Mouse (Mus musculus): ENCODE measurements around the gene Pias1. TPM values are rescaled to one million over a fixed set of nuclear protein-coding genes. Genes with fewer than 3 reads are reported as not detected.
"Not testable (repeated sequence)": the region's sequence is repeated elsewhere in the genome, so short reads cannot be mapped to it uniquely, and the experiment has no call there.

The Pias1 gene
- polyA plus RNA-seq, 1 experiment from 2014 or later: 62.5 TPM

DNA sequence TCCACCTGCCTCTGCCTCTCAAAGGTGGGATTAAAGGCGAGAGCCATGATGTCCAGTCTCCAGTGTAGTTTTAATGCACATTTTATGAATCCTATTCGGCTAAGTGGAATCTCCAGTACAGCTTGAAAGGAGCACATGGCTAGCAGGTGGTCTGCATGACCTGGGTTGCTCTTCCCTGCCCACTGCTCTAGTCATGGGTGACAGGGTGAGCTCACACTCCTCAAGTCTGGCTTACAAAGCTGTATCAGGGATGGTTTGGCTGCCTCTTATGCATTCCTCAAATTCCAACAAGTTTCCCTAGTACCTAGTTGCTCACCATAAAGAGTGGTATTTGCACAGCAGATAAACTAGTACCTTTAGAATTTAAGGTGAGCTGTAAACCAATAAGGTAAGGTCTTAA is 109.9 kb downstream of the Pias1 start:
- 0 out of 2 replicates have a peak, but pooled peaks cover 10% of the 10 kb centered on the region for H3K4me1 ChIP-seq
- H3K9ac ChIP-seq: no peak overlapping the region
- WGBS: 80% methylated on average over 2 of the region's 2 CpGs
- H3K9me3 ChIP-seq (replicated peaks): no peaks in the 10 kb centered on the region
- H3K36me3 ChIP-seq: peaks cover 28% of the 10 kb centered on the region
- H3K27me3 ChIP-seq: no peaks in the 10 kb centered on the region
- H3K27ac ChIP-seq: no peak overlapping the region
- no peak overlapping the region for H3K4me3 ChIP-seq (replicated peaks)
- no peak for ATAC-seq (replicated peaks; ENCODE audit: low FRiP score)
- H3K4me2 ChIP-seq: no peak overlapping the region

DNA sequence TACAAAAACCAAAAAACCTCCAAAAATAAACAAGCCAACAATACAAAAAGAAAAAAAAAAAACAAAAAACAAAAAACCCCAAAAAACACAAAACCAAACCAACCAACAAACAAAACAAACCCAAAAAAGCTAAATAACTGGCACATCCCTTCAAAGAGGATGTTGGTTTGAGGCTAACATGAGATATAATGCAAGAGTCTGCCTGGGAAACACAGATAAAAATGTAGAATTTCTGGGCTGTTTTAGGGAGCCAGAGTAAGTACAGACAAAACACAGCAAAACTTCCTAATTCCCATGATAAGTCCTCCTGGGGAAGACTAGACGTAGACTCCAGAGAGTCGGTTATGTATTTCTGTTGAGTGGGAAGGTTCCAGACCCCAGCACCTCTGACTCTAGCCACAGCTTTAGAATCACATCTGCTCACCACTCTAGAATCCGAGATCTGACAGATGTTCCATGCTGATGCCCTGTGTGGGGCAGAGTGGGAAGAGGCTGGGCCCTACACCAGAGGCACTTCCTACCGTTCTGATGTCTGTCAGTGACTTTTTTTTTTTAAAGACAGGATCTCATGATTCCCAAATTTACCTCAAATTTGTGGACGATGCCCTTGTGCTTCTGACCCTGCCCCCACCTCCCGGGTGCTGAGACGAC is 110.6 kb downstream of the Pias1 start:
- no peak overlapping the region for H3K4me2 ChIP-seq
- no peak for ATAC-seq (replicated peaks; ENCODE audit: low FRiP score)
- WGBS: 76% methylated on average over 7 of the region's 7 CpGs

DNA sequence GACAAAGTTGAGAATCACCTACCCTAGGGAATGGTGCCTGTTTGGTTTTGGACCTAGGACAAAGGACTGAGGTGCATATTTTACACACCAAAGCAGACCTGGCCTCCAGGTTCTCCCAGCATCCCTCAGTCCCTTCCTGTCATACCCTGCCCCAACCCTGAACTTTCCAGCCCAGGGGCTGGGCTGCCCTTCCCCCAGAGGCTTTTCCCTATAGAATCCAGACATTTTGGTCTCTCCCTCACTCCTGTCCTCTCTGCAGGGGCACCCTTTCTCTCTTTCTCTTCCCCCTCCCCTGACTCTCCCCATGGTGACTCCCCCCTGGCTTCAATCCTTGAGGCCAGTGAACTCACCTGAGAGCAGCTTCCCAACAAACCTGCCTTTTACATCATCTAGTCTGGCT is 117.0 kb downstream of the Pias1 start:
- no peak overlapping the region for H3K27ac ChIP-seq
- H3K27me3 ChIP-seq: no peaks in the 10 kb centered on the region
- no peaks in the 10 kb centered on the region for H3K9me3 ChIP-seq (replicated peaks)
- 0 out of 2 replicates have a peak, but pooled peaks cover 10% of the 10 kb centered on the region for H3K4me1 ChIP-seq
- H3K4me3 ChIP-seq (replicated peaks): no peak overlapping the region
- no peak for ATAC-seq (replicated peaks; ENCODE audit: low FRiP score)
- no peak overlapping the region for H3K9ac ChIP-seq
- no peaks in the 10 kb centered on the region for H3K36me3 ChIP-seq
- no peak overlapping the region for H3K4me2 ChIP-seq

More for the DNA sequence above, 110.6 kb downstream of the Pias1 start:
- Histone ChIP-seq H3K27me3 (no peaks in the 10 kb centered on the region), H3K9ac (no peak overlapping the region), H3K4me3 (replicated peaks) (no peak overlapping the region), H3K4me1 (0 out of 2 replicates have a peak, but pooled peaks cover 10% of the 10 kb centered on the region), H3K27ac (no peak overlapping the region), H3K36me3 (peaks cover 22% of the 10 kb centered on the region), H3K9me3 (replicated peaks) (no peaks in the 10 kb centered on the region)

DNA sequence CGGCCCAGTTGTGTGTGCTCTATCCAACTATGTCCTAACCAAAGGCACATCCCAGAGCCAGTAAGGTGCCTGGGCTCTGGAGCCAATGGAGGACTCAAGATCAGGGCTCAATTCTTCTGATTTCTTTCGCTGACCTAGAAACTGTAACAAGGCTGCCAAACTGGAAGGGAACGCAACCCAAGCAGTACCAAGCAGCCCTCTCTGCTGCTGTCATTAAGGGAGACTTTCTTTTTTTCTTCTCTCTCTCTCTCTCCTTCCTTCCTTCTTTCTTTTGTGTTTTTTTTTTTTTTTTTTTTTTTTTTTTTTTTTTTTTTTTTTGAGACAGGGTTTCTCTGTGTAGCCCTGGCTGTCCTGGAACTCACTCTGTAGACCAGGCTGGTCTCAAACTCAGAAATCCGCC is 118.5 kb downstream of the Pias1 start:
- H3K4me1 ChIP-seq: not testable (repeated sequence)

DNA sequence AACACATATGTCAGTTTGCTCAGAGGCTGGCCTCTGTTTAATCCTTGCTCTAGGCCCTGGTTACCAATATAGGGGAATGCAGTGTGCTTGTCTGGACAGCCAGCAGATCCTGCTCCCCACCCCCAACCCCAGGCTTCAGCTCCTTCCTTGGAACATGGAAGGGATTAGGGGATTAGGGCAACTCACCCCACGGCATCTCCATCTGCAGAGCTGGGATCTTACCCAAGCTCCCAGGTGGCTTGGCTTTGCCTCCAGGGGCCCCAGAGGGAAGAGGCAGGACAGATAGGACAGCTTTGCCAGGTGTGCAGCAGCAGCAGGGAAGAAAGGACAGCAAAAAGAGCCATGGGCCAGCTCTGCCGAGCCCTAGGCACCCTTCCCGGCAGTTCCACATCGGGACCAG is 126.9 kb downstream of the Pias1 start:
- Histone ChIP-seq H3K27ac (no peak overlapping the region), H3K36me3 (no peaks in the 10 kb centered on the region), H3K27me3 (no peaks in the 10 kb centered on the region), H3K9me3 (replicated peaks) (no peaks in the 10 kb centered on the region), H3K4me1 (peaks cover 48% of the 10 kb centered on the region), H3K4me2 (no peak overlapping the region), H3K4me3 (replicated peaks) (no peak overlapping the region), H3K9ac (no peak overlapping the region)
- ATAC-seq (replicated peaks; ENCODE audit: low FRiP score): no peak
- WGBS: 74% methylated on average over 4 of the region's 4 CpGs

More for the DNA sequence above, 118.5 kb downstream of the Pias1 start:
- not testable (repeated sequence) for H3K27ac ChIP-seq; ATAC-seq (replicated peaks; ENCODE audit: low FRiP score); H3K36me3 ChIP-seq; H3K4me3 ChIP-seq (replicated peaks); H3K27me3 ChIP-seq; H3K9ac ChIP-seq; H3K4me2 ChIP-seq; H3K9me3 ChIP-seq (replicated peaks)
- whole genome bisulfite sequencing: 95% methylated on average over 4 of the region's 4 CpGs

DNA sequence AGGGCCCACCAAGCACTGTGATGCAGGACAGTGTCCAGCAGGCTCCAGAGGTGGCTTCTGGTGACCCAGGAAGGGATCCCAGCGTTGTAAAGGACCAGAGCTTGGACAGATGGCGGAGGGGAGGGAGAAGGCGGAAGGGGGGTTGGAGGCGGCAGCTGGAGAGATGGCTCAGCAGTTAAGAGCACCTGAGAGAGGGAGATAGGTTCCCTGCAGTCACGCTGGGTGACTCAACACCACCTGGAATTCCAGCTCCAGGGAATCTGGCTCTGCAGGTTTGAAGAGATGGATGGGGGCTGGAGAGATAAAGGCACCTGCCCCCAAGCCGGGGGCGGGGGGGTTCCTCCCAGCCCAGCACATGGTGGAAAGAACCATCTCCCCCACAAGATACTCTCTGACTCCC is 127.6 kb downstream of the Pias1 start:
- WGBS: 51% methylated on average over 7 of the region's 7 CpGs
- H3K27me3 ChIP-seq; H3K9me3 ChIP-seq (replicated peaks); H3K9ac ChIP-seq; H3K4me3 ChIP-seq (replicated peaks); H3K36me3 ChIP-seq; H3K27ac ChIP-seq: not testable (repeated sequence)
- Histone ChIP-seq H3K4me2 (peak overlapping the region; percentile 52), H3K4me1 (peaks cover 48% of the 10 kb centered on the region)
- 0 out of 2 replicates have a peak, but pooled peaks have one; percentile 20 for ATAC-seq (replicated peaks; ENCODE audit: low FRiP score)

DNA sequence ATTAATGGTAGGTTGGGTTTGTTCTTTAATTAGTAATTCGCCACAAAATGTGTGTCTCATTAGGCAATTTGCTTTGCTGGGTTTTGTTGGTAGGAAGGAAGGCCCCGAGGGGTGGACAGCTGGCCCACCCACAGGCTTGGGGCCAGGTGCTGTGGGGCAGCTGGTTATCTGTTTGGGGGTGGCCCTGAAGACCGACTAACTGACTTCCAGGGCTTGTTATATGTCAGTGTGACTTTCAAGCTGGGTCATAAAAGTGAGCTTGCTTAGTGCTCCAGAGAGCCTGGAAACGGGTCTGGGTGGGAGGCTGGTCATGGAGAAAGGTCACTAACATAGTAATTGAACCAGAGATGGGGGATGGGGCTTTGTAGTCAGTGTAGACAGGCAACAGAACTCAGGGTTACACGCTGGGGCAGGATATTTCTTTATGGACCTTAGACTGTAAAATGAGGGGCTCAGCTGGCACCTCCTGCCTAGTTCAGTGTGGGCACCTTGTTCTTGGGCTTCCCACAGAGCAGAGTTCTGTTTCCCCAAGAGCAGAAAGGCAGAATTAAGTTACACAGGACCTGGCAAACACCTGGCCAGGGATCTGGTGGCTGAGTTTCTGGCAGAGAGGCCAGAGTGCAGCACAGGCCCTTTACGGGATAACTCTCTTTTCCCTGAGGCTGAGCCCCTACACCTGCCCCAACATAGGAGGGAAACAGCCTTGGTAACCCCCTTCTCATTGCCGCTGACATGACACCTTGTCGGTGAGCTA is 129.3 kb downstream of the Pias1 start:
- Histone ChIP-seq H3K4me1 (peaks cover 62% of the 10 kb centered on the region), H3K27me3 (no peaks in the 10 kb centered on the region), H3K9ac (peak overlapping the region; percentile 32; the same call in 1 of the 2 replicates), H3K4me2 (peak overlapping the region; percentile 52), H3K4me3 (replicated peaks) (peak overlapping the region; percentile 33), H3K27ac (peak overlapping the region; percentile 94), H3K36me3 (no peaks in the 10 kb centered on the region), H3K9me3 (replicated peaks) (no peaks in the 10 kb centered on the region)
- 24% methylated on average over 8 of the region's 8 CpGs for whole genome bisulfite sequencing
- ATAC-seq (replicated peaks; ENCODE audit: low FRiP score): peak; percentile 56

DNA sequence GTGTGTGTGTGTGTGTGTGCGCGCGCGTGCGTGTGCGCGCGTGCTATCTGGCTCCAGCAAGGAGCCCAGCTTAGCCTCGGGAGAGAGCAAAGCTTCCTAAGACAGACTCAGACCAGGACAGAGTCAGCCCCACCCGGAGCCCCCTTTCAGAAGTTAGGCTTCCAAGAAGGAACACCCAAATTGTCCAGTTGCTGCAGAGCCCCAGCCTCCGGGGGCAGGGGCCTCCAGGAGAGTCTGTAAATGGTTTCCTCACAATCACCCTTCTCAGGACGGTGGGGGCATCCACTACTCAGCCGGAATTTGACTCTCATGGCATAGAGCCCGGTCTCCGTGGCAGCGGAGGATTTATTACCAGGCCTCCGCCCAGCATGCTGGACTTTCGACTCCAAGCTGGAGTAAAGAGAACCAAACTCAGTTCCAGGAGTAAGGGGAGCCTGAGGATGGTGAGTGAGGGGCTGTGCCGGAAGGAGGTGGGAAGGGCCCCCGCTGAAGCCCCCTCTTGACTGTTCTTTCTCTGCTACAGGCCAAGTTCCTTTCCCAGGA is 129.9 kb downstream of the Pias1 start, which contains the start of gene Calml4:
Gene Calml4, plus strand, starts transcription at position 362 of the 543 bp plus-strand sequence.
- peak within 1 kb of the TSS; percentile 32; the same call in 1 of the 2 replicates for H3K9ac ChIP-seq
- no peaks in the 10 kb centered on the region for H3K27me3 ChIP-seq

DNA sequence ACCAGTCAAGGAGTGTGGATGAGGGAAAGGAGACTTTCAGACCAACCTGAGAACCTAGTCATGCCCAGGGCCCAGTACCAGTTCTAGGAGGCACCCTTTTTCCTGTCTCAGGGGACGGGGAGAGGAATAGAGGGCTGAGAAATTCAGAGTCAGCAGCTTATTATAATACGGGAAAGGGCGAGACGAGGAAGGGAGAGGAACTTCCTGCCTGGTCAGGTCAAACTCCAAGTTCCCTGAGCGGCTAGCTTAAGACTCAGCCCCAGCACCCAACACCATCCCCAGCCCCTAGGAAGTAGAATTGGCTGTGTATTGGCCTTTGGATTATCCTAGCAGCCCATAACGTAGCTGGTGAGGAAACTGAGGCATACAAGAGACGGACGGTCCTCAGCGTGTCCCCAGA is 130.5 kb downstream of the Pias1 start:
- no peaks in the 10 kb centered on the region for H3K27me3 ChIP-seq
- no peaks in the 10 kb centered on the region for H3K9me3 ChIP-seq (replicated peaks)
- no peak for ATAC-seq (replicated peaks; ENCODE audit: low FRiP score)
- H3K9ac ChIP-seq: no peak overlapping the region
- H3K36me3 ChIP-seq: no peaks in the 10 kb centered on the region
- H3K27ac ChIP-seq: peak overlapping the region; percentile 94
- H3K4me3 ChIP-seq (replicated peaks): peak overlapping the region; percentile 33; the same call in 1 of the 2 replicates
- H3K4me2 ChIP-seq: peak overlapping the region; percentile 52
- peaks cover 62% of the 10 kb centered on the region for H3K4me1 ChIP-seq
- 51% methylated on average over 9 of the region's 9 CpGs for WGBS

More for the DNA sequence above, 129.9 kb downstream of the Pias1 start, which contains the start of gene Calml4:
- Histone ChIP-seq H3K4me1 (peaks cover 62% of the 10 kb centered on the region), H3K36me3 (no peaks in the 10 kb centered on the region), H3K4me3 (replicated peaks) (peak within 1 kb of the TSS; percentile 33), H3K4me2 (peak within 1 kb of the TSS; percentile 52), H3K27ac (peak within 1 kb of the TSS; percentile 94), H3K9me3 (replicated peaks) (no peaks in the 10 kb centered on the region)
- WGBS: 12% methylated on average over 20 of the region's 20 CpGs
- ATAC-seq (replicated peaks; ENCODE audit: low FRiP score): peak; percentile 86

DNA sequence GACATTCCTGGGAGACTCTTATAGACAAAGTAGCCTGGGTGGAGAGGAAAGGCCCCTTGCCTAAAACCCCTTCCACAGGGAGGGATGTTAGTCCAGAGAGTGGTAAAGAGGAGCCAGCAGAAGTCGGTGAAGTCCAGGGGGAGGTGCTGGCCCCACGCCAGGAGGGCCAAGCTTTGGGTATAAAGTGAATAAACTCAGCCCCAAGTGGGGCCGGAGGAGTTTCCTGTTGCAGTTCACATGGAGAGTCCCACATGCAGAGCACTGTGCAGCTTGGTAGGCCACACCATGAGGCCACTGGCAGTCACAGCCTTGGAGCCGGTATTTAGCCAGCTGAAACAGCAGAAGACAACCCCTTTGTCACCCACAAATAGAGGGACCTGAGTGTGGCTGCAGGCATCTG is 133.2 kb downstream of the Pias1 start:
- Histone ChIP-seq H3K4me1 (peaks cover 62% of the 10 kb centered on the region), H3K4me3 (replicated peaks) (no peak overlapping the region), H3K27ac (peak overlapping the region; percentile 43), H3K36me3 (peaks cover 24% of the 10 kb centered on the region), H3K9me3 (replicated peaks) (no peaks in the 10 kb centered on the region), H3K27me3 (no peaks in the 10 kb centered on the region), H3K4me2 (no peak overlapping the region), H3K9ac (no peak overlapping the region)
- WGBS: 30% methylated on average over 4 of the region's 4 CpGs
- ATAC-seq (replicated peaks; ENCODE audit: low FRiP score): no peak

DNA sequence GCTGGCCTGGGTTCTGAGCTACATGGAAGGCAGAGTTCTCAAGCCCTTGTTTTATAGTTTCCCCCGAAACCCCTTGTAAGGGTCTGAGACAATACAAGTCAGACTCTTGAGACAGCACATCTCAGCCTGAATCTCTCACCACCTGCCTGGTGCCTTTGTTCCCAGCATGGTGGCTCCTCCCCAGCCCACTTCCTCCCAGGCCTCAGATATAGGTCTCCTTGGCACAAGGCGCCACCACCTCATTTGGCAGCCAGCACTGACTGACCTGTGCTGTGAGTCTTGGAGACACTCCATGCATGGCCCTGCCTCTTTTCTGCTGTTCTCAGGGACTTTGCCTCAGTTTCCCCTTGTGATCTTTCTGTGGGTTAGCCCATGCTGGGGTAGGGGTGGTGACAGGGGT is 136.2 kb downstream of the Pias1 start:
- H3K36me3 ChIP-seq: peaks cover 38% of the 10 kb centered on the region
- H3K27me3 ChIP-seq: no peaks in the 10 kb centered on the region
- H3K4me2 ChIP-seq: no peak overlapping the region
- no peak overlapping the region for H3K9ac ChIP-seq
- 0 out of 2 replicates have a peak overlapping the region, but pooled peaks have one; percentile 34 for H3K27ac ChIP-seq
- H3K4me1 ChIP-seq: peaks cover 40% of the 10 kb centered on the region
- 85% methylated on average over 2 of the region's 2 CpGs for WGBS
- H3K4me3 ChIP-seq (replicated peaks): no peak overlapping the region
- H3K9me3 ChIP-seq (replicated peaks): no peaks in the 10 kb centered on the region
- no peak for ATAC-seq (replicated peaks; ENCODE audit: low FRiP score)

DNA sequence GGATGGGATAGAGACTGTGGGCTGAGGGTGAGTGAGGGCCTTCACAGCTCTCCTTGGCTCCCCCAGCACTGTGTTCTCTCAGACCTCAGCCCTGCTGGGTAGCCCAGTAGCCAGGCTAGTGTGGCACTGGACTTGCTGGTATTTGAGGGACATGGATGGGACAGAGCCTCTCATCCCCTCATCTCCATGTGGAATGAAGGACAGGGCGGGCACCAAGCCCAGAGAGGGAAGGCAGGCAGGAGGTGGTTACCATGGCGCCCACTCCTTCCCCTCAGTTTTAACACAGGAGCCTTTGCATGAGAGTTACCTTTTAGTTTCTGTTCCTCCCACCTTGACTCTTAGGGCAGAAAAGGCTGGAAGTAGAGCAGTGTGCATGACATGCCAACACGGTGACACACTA is 139.1 kb downstream of the Pias1 start:
- Histone ChIP-seq H3K27ac (no peak overlapping the region), H3K4me3 (replicated peaks) (no peak overlapping the region), H3K36me3 (peaks cover 40% of the 10 kb centered on the region), H3K4me1 (peaks cover 21% of the 10 kb centered on the region), H3K9ac (no peak overlapping the region), H3K9me3 (replicated peaks) (no peaks in the 10 kb centered on the region), H3K4me2 (no peak overlapping the region), H3K27me3 (no peaks in the 10 kb centered on the region)
- no peak for ATAC-seq (replicated peaks; ENCODE audit: low FRiP score)
- WGBS: 94% methylated on average over 3 of the region's 3 CpGs

Data from kidney, embryonic 15.5 days (tissue).